Mouse (Mus musculus): Measurements from ENCODE around the gene Mgat5. TPM values are rescaled to one million over a fixed set of nuclear protein-coding genes. Genes with fewer than 3 reads are reported as not detected.

Gene Mgat5
- 10 to 100 TPM; 77.3 to 79.1 TPM for total RNA-seq (2021)

- intact Hi-C loops (cut with DNase I), result loop anchor here (2.0 to 5.0 kb wide), 2 partner anchors 188 to 254 kb away; no protein-coding TSS in a partner anchor
Measured at GRCm38 (mm10) chr1:127204817-127205485, at the start of gene Mgat5. TSS of gene Mgat5 (plus strand) at chr1:127205015.

GRCm38 (mm10) chr1:127160118-127160760, 44.6 kb upstream of the Mgat5 start:
- intact Hi-C loops (cut with DNase I), result no loop called here
- no peak for DNase-seq (ENCODE audit: low spot score in 2 of 2)

More at GRCm38 (mm10) chr1:127204817-127205485, at the start of gene Mgat5:
- peak; percentile 91 to 92 for DNase-seq (ENCODE audit: low spot score in 2 of 2)

GRCm38 (mm10) chr1:127164589-127165160, 40.1 kb upstream of the Mgat5 start:
- DNase-seq (ENCODE audit: low spot score in 2 of 2), result no peak
- intact Hi-C loops (cut with DNase I), result no loop called here

GRCm38 (mm10) chr1:127166521-127166920, 38.3 kb upstream of the Mgat5 start:
- intact Hi-C loops (cut with DNase I), result no loop called here
- no peak for DNase-seq (ENCODE audit: low spot score in 2 of 2)

GRCm38 (mm10) chr1:127167586-127167985, 37.2 kb upstream of the Mgat5 start:
- no peak for DNase-seq (ENCODE audit: low spot score in 2 of 2)
- intact Hi-C loops (cut with DNase I), result no loop called here

- intact Hi-C loops (cut with DNase I), result no loop called here
- peak; percentile 27 to 33 for DNase-seq (ENCODE audit: low spot score in 2 of 2)
Measured at GRCm38 (mm10) chr1:127168205-127168604, 36.6 kb upstream of the Mgat5 start.

GRCm38 (mm10) chr1:127169516-127169915, 35.3 kb upstream of the Mgat5 start:
- intact Hi-C loops (cut with DNase I), result no loop called here
- DNase-seq (ENCODE audit: low spot score in 2 of 2), result no peak

GRCm38 (mm10) chr1:127171361-127171760, 33.5 kb upstream of the Mgat5 start:
- intact Hi-C loops (cut with DNase I), result no loop called here
- no peak for DNase-seq (ENCODE audit: low spot score in 2 of 2)

- intact Hi-C loops (cut with DNase I), result no loop called here
- DNase-seq (ENCODE audit: low spot score in 2 of 2), result no peak
Measured at GRCm38 (mm10) chr1:127173448-127173847, 31.4 kb upstream of the Mgat5 start.

- intact Hi-C loops (cut with DNase I), result no loop called here
Measured at GRCm38 (mm10) chr1:127192396-127192795, 12.4 kb upstream of the Mgat5 start.

GRCm38 (mm10) chr1:127199186-127199585, 5.6 kb upstream of the Mgat5 start:
- DNase-seq (ENCODE audit: low spot score in 2 of 2), result no peak
- intact Hi-C loops (cut with DNase I), result no loop called here

More at GRCm38 (mm10) chr1:127192396-127192795, 12.4 kb upstream of the Mgat5 start:
- DNase-seq (ENCODE audit: low spot score in 2 of 2), result no peak

GRCm38 (mm10) chr1:127202360-127202759, 2.5 kb upstream of the Mgat5 start:
- intact Hi-C loops (cut with DNase I), result loop anchor here (5.0 kb wide), 1 partner anchor 185 kb away; no protein-coding TSS in a partner anchor

GRCm38 (mm10) chr1:127203231-127203764, 1.5 kb upstream of the Mgat5 start:
- intact Hi-C loops (cut with DNase I), result loop anchor here (5.0 kb wide), 1 partner anchor 186 kb away; no protein-coding TSS in a partner anchor
- DNase-seq (ENCODE audit: low spot score in 2 of 2), result peak in 1 of 2 experiments; percentile 21

More at GRCm38 (mm10) chr1:127202360-127202759, 2.5 kb upstream of the Mgat5 start:
- no peak for DNase-seq (ENCODE audit: low spot score in 2 of 2)

- peak in 1 of 2 experiments; percentile 43 for DNase-seq (ENCODE audit: low spot score in 2 of 2)
- intact Hi-C loops (cut with DNase I), result loop anchor here (2.0 kb wide), 1 partner anchor 253 kb away; no protein-coding TSS in a partner anchor
Measured at GRCm38 (mm10) chr1:127205501-127206019, 745 bp downstream of the Mgat5 start.

- intact Hi-C loops (cut with DNase I), result no loop called here
- DNase-seq (ENCODE audit: low spot score in 2 of 2), result peak; percentile 59 to 62
Measured at GRCm38 (mm10) chr1:127206020-127206641, 1.3 kb downstream of the Mgat5 start.

GRCm38 (mm10) chr1:127206881-127207555, 2.2 kb downstream of the Mgat5 start:
- intact Hi-C loops (cut with DNase I), result no loop called here
- no peak for DNase-seq (ENCODE audit: low spot score in 2 of 2)

GRCm38 (mm10) chr1:127208167-127208566, 3.4 kb downstream of the Mgat5 start:
- peak; percentile 19 to 38 for DNase-seq (ENCODE audit: low spot score in 2 of 2)
- intact Hi-C loops (cut with DNase I), result no loop called here

- no peak for DNase-seq (ENCODE audit: low spot score in 2 of 2)
- intact Hi-C loops (cut with DNase I), result no loop called here
Measured at GRCm38 (mm10) chr1:127212812-127213211, 8.0 kb downstream of the Mgat5 start.

- DNase-seq (ENCODE audit: low spot score in 2 of 2), result no peak
- intact Hi-C loops (cut with DNase I), result no loop called here
Measured at GRCm38 (mm10) chr1:127213434-127213833, 8.6 kb downstream of the Mgat5 start.

All from left cerebral cortex, postnatal 36 days (tissue).